Mouse (Mus musculus) thymus, adult 2 months (tissue): ENCODE measurements around the gene Grhl3. TPM values are rescaled to one million over a fixed set of nuclear protein-coding genes. Genes with fewer than 3 reads are reported as not detected.

Source experiments
- DNase-seq: peaks from one replicate; pipeline ENCODE4 v3.0.0; 2021
- H3K27ac ChIP-seq: fragments of 200-500 bp; 2 replicates; pipeline ENCODE4 v1.5.1; 2012; ENCODE audit warnings: low read length, control low read depth; ENCODE audit not compliant: control insufficient read depth, insufficient read depth
- H3K27me3 ChIP-seq: fragments of 200-500 bp; 2 replicates; pipeline ENCODE4 v1.6.1; 2012; ENCODE audit warnings: mild to moderate bottlenecking, low read length, moderate library complexity, mixed read lengths; ENCODE audit not compliant: control insufficient read depth, insufficient read depth
- H3K36me3 ChIP-seq: fragments of 200-500 bp; 2 replicates; pipeline ENCODE4 v1.6.1; 2012; ENCODE audit warnings: mild to moderate bottlenecking, low read length, moderate library complexity; ENCODE audit not compliant: control insufficient read depth, insufficient read depth
- H3K4me1 ChIP-seq: fragments of 200-500 bp; replicated peaks from 2 replicates; pipeline ENCODE4 v1.6.1; 2012; ENCODE audit warnings: low read length; ENCODE audit not compliant: control insufficient read depth, insufficient read depth
- H3K4me3 ChIP-seq: fragments of 200-500 bp; 2 replicates; pipeline ENCODE4 v1.5.1; 2012; ENCODE audit warnings: mild to moderate bottlenecking, low read length, control low read depth, moderate library complexity; ENCODE audit not compliant: control insufficient read depth, insufficient read depth
- CTCF ChIP-seq: fragments of 200-500 bp; IDR thresholded peaks from 2 replicates; pipeline ENCODE4 v1.5.1; 2012; ENCODE audit warnings: mild to moderate bottlenecking, control low read depth, low read length, moderate library complexity, borderline replicate concordance; ENCODE audit not compliant: control insufficient read depth, poor library complexity, insufficient read depth; ENCODE audit errors: extremely low read depth
- POLR2A ChIP-seq: fragments of 200-500 bp; IDR thresholded peaks from 2 replicates; pipeline ENCODE4 v1.6.1; 2012; ENCODE audit warnings: mild to moderate bottlenecking, low read length, control low read depth, moderate library complexity; ENCODE audit not compliant: control insufficient read depth, poor library complexity, insufficient read depth; ENCODE audit errors: extremely low read depth
- WGBS: fragments of 180-500 bp; shearing (Covaris S2); methylation state at CpG from one replicate; pipeline ENCODE4 v1.1.7; 2018; 5-methylcytosine and 5-hydroxymethylcytosine counted together
- polyA plus RNA-seq: library from polyadenylated mRNA; depleted of rRNA; stranded (reverse); fragments of >200 nt; gene quantifications from 2 replicates; pipeline ENCODE4 v1.2.3, GENCODE M21; 2012; rRNA removed

Grhl3 gene
- polyA plus RNA-seq, 1 experiment, result 0.80 TPM

GRCm38 (mm10) chr4:135493691-135494520 lies 79.5 kb downstream of the Grhl3 start:
- Histone ChIP-seq H3K27ac (peak overlapping the region; percentile 36; the same call in 1 of the 2 replicates), H3K36me3 (peaks cover 18% of the 10 kb centered on the region), H3K4me3 (peak overlapping the region; percentile 80), H3K27me3 (no peaks in the 10 kb centered on the region), H3K4me1 (peaks cover 13% of the 10 kb centered on the region)
- TF ChIP-seq POLR2A, result no peak
- TF ChIP-seq CTCF, result no peak; the same call in 1 of the 2 replicates
- under 1% methylated on average over 33 of the region's 33 CpGs for WGBS
- DNase-seq, result peak; percentile 37

DNA sequence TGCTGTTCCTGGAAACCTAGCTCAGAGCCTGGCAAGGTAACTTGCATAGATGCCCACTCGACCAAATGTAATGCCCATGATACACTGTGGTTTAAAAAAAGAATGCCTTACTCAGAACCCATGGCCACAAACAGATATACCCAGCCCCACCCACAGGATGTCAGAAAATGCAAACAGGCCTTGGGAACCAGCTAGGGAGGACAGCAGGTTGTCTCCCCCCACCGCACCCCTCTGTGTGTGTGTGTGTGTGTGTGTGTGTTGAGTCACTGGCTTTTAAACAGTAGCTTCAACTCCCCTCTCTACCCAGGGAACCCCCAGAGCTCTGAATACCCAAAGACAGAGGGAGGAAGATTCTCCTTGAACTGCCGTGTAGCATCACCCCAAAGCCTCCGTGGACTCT lies 80.2 kb downstream of the Grhl3 start:
- DNase-seq, result no peak
- H3K36me3 ChIP-seq, result peaks cover 22% of the 10 kb centered on the region
- no peak overlapping the region for H3K4me3 ChIP-seq
- WGBS, result 14% methylated on average over 4 of the region's 4 CpGs
- H3K27ac ChIP-seq, result no peak overlapping the region
- peaks cover 13% of the 10 kb centered on the region for H3K4me1 ChIP-seq
- H3K27me3 ChIP-seq, result no peaks in the 10 kb centered on the region
- TF ChIP-seq POLR2A (no peak), CTCF (no peak)

Other genes starting within 250 kb of the Grhl3 start
- 41.0 and 50.0 TPM in 2 replicates for gene Srrm1, start 220.3 kb downstream of the Grhl3 start, polyA plus RNA-seq
- gene Ncmap, start 175.4 kb downstream of the Grhl3 start, polyA plus RNA-seq, result 0.96 and 2.0 TPM in 2 replicates
- 20.0 and 21.9 TPM in 2 replicates for gene Rcan3, start 139.8 kb downstream of the Grhl3 start, polyA plus RNA-seq
- gene Stpg1, start 78.8 kb downstream of the Grhl3 start, polyA plus RNA-seq, result 0.18 and 0.35 TPM in 2 replicates
- gene Nipal3, start 78.6 kb downstream of the Grhl3 start, polyA plus RNA-seq, result 38.7 and 41.4 TPM in 2 replicates
- 2.0 and 2.5 TPM in 2 replicates for gene Ifnlr1, start 112.7 kb upstream of the Grhl3 start, polyA plus RNA-seq
- gene Il22ra1, start 154.5 kb upstream of the Grhl3 start, polyA plus RNA-seq, result 0.24 and 0.40 TPM in 2 replicates
- gene Myom3, start 186.1 kb upstream of the Grhl3 start, polyA plus RNA-seq, result 0.08 and 0.13 TPM in 2 replicates